Mouse (Mus musculus) spleen, postnatal 14 days (tissue): Measurements from ENCODE around the gene Cept1.
A peak's percentile ranks its signal among the peaks of the same experiment; 100 is the strongest.
"Not testable (repeated sequence)": the region's sequence is repeated elsewhere in the genome, so short reads cannot be mapped to it uniquely, and the experiment has no call there.

Experiments used
- DNase-seq, 2 experiments: peaks; one replicate each; pipeline ENCODE4 v3.0.0; 2021 to 2022; ENCODE audit warnings: low spot score in 2 of 2

Gene Cept1

DNA sequence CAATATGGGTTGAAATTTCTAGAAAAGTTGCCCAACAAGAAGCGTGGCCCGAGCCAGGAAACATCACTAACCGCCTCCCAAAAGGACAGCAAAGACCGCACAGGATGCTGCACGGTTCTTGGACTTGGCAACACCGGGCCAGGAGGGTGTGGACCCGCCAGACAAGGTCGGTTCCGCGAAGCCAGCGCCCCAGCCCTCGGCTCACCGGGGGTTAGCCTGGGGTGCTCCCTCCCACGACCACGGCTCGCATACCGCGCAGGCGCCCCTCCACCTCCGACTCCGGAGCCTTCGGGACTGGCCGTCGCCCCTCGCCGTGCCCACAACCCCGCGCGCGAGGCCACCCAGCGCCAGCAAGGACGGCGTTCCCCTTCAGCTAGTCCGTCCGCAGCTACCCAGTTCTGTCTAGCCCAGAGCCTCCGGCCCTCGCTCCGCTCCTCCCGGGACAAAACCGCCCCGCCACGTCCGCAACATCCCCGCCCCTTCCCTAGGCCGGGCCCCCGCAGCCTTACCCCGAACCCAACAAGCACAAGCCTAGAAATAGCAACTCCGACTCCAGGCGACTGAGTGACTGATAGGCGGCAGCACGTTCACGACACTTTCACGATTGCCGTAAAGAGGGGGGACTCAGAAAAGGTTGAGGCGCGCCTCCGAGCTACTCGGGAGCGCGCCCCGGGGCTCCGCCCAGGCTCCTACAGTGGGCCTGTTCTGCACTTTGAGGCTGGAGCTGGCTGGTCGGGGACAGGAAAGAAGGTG is at the start of gene Cept1, which contains the start of gene Dram2:
Cept1 (minus strand) TSS at position 632 of the 753 bp plus-strand sequence.
Dram2 (plus strand) TSS at position 628 of the 753 bp plus-strand sequence.
- DNase-seq: peak; percentile 76 to 87

DNA sequence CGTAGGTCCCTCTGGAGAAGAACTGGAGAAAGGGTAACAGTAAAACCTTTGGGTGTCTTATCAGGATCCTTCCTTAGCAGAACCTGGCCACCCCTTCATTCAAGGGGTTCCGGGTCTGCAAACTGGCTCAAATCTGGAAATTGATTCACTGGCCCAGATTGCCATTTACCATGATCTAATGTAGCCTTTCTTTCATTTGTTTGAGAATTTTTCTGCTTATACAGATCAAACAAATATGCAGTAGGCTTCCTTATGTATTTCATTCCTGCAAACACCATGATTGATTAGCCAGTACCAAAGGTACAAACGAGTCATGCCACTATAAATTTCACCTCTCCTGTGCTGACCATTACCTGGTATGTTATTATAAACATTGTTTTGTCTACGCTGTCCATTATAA is 46.0 kb upstream of the Cept1 start:
- DNase-seq: not testable (repeated sequence)

DNA sequence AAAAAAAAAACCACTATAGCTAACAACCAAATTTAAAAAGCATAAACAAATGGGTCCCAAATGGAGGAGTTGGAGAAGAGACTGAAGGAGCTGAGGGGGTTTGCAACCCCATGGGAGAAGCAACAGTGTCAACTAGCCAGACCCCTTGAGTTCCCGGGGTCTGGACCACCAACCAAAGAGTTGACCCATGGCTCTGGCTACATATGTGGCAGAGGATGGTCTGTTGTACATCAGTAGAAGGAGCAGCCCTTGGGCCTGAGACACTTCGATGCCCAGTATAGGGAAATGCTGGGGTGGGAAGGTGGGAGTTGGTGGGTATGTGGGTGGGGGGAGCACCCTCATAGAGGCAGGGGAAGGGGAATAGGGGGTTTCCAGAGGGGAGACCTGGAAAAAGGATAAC is 31.7 kb upstream of the Cept1 start:
- no peak for DNase-seq

DNA sequence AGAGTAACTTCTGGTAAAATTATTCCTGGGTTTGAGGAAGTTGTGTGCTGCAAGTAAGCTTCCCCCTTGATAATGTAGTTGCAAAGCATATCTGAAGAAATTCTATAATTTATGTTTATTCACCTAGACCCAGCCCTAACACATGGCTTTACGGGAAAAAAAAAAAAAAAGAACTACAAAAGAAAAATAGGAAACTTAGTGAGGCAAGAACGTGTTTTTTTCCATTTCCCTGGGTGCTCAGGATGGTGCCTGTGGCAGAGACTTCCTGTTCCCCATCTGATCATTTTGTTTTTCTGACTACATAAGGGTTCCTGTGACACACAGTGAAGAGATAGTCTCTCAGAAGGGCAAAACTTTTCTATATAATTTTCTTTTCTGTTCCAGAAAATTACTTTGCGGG is 25.6 kb upstream of the Cept1 start:
- DNase-seq: no peak

DNA sequence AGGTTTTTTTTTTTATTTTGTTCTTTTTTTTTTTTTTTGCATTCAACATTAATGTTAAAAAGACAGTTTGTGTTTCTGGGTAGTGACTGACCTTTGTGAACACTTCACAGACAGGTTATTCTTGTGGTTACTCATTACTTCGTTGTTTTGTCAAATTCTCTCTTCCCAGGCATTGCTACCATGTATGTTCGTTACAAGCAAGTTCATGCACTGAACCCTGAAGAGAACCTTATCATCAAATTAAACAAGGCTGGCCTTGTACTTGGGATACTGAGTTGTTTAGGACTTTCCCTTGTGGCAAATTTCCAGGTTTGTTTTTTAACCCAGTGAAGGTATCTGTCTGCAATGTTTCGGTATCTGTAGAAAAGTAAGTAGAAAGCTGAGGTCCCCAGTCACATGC is 18.3 kb upstream of the Cept1 start:
- DNase-seq: no peak

DNA sequence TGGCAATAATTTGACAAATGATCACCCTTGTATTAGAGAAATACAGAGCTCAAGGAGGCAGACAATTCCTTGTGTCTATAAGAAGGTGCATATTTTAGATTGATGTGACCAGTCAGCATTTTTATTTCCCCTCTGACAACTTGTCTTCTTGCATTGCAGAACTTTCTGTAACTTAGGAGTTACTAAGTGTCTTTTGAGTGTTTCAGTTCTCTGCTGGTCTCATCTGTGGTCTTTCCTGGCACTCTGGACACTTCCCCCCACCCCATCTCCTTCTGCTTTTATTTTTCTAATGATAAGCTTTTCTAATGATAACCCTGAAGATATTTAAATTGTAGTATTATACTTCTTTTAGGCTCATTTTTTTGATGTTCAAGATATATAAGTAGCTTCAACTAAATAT is 10.7 kb upstream of the Cept1 start:
- no peak for DNase-seq

DNA sequence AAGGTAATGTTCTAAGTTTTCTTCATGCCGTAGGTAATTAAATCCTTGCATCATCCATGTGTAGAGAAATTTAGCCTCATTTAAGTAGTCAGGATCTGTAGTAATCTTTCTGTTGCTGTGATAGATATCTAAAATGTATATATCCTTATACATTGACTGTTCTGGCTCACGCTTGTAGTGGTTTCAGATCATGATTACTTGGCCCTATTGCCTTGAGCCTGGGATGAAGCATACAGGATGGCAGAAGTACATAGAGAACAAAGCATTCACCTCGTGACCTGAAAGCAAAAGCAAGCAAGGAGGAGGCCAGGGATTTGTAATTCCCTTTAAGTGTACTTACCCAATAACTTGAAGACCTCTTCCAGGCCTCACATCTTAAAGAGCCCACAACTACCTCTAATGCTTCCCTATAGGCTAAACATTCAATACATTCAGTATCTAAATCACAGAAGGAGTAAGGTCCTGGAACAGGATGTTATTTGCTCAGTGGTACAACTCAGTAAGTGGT is 8.2 kb upstream of the Cept1 start:
- DNase-seq: no peak

DNA sequence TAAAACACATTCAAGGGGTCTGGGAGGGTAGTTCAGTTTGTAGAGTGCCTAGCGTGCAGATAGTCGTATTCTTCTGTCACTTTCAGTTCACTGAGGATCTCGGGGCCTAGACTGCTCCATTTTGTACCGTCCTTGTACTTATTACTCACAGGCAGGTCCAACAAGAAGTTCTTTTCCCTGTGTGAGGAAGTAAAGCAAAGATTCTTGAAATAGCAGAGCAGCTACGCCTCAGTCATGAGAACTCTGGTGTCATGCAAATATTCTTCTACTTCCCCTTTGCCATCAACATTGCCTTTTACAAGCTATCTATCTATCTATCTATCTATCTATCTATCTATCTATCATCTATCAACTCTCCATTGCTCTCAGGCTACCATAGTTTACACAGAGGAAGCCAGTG is 5.8 kb upstream of the Cept1 start:
- DNase-seq: no peak

DNA sequence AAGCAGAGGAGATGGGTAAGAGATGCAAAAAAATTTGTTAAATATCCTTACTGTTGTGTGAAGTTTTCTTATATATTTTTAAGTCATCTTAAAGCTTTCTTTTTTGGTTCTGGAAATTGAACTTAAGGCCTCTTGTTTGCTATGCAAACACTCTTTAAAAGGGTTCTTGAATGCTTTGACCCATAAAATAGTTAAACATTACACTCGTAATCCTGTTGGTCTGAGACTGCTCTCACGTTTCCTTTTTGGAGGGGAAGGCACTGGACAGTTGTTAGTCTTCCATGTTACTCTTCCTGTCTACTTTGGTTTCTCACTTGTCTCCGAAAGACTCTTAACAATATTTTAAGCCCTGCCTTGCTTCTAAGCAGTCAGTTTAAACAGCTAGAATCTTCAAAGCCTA is 1.4 kb upstream of the Cept1 start:
- DNase-seq: no peak

DNA sequence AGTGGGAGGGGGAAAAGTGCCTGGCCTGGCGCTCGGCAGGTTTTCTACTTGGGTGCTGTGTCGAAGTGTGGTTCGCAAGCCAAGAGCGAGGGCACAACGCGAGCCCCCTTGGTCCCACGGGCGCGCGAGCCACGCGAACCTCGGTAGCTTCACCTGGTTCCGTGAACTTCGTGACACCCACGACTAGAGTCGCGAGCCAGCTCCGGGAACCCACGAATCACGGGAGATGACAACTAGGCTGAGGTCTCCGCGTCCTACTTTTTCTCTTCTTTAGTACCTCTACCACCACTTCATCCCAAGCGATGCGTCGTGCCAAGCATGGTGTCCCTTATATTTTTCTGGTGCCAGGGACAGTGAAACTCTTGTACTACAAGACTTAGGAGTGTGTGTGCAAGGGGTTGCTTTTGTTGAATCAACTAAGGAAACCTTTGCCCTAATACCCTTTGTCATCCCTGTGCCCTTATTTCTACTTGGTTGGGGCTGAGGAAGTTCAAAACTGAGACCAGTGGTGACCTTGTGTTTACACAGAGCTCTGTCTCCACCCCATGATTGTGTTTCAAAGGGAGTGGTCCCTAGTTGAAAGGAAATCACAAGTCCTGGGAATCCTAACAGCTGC is 430 bp upstream of the Cept1 start:
- DNase-seq: no peak

DNA sequence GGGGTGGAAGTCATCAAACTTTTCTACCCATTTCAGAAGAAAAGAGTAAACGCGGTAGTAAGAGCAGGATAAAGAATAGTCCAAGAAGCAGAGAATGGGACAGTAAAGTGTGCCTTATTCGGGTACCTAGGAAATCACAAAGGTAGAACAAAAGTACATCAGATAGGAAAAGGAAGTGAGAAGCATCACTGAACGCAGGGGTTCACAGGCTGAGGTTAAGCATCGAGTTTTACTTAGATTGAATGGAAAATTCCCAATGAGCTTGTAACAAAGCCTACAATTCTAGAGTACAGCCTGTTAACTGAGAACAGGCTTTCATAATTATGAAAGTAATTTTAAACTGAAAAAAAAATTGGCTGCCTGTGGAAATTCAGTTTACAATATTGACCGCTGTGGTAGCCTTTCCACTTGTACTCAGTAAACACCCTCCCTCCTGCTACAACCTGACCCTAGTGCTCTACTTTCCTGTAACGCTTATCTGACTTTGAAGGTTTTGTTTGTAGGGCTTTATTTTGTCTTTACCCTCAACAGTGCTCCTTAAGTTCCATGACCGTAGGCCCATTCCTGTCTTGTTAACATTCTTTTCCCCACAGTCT is 2.8 kb downstream of the Cept1 start:
- no peak for DNase-seq

DNA sequence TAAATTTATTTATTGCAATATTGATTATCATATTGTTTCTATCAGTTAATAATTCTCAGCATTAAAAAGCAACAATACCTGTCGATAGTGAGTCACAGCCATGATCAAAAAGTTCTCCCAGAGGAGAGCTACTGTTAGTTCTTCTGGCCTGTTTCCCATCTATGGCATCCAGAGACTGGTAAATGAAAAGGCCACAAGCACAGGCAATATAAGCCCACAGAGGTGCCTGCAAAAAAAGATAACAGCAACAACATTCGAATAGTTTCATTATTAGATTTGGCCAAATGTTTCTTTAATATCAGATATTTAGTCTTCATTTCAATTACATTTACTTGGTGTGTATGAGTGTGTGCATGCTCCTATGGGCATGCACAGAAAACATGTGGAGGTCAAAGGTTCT is 14.3 kb downstream of the Cept1 start:
- DNase-seq: no peak

DNA sequence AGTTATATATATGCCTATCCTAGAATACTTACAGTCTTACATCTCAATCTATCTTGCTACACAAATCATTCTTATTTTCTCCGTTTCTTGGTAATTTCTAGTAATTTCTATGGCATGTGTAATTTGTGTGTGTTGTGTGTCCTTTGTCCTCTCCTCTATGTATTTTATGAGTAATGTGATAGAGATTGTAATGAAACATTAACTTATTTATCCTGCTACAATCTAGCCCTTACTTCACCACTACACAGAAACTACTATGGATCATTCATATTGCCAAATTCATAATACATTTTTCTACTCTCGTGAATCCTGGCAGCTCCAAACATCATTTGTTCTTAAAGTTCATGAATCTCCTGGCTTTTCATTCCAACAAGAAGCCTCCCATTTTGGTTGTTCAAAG is 19.6 kb downstream of the Cept1 start:
- DNase-seq: no peak

DNA sequence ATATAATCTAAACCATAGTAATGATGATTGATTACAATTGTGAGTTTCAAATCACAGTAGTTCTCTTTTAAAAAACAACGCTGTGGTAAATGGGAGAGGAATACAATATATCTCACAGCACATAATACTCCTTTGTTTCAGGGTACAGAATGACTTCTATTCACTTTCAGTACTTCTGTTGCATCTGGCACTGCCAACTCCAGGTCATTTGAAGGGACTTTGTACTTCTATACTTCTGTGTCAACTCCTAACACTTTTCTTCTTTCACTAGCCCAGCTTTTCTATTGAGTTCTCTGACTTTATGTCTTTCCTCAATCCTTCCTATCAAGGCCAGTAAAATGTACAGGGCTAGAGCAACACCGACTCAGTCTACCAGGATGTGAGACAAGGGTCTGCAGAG is 21.2 kb downstream of the Cept1 start:
- DNase-seq: no peak

DNA sequence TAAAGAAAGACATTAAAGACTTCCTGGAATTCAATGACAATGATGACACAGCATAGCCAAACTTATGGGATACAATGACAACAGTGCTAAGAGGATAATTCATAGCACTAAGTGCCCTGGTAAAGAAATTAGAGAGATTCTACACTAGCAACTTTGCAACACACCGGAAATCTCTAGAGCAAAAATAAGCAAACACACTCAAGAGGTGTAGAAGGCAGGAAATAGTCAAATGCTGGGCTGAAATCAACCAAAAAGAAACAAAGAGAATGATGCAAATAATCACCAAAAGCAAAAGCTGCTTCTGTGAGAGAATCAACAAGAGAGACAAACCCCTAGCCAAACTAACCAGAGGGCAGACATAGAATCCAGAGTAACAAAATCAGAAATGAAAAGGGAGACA is 24.9 kb downstream of the Cept1 start:
- DNase-seq: no peak

DNA sequence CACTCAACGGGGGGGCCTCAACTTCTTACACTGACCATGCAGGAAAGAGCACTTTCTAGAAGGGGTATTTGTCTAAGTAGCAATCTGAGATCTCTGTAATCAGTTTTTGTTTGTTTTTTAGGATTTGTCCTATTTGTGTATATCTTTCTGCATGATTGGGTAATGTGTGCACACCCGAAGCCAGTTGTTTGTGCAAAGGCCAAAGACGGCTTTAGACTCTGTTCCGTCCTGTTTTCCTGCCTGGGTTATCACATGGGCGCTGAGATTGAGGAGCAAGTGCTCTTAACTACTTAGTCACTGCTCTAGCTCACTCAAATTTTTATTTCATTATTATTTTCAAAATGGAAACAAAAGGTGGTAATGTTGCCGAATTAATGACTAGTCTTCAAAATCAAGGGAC is 32.6 kb downstream of the Cept1 start:
- no peak for DNase-seq

DNA sequence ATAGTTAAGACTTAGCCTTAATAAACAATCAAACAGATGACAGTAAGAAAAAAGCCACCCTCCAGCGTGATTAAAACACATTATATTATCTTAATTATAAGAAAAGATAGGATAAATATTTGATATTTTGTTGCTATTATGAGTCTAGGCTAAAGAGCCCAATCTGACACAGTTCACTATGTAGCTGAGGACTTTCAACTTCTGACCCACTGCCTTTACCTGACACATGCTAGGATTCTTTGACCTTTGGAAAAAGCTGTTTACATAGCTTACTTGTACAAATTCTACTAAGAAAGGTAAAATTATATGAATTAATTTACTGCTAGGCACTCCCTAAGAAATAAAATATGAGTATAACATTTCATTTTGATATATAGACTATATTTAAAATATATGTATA is 36.9 kb downstream of the Cept1 start:
- no peak for DNase-seq

DNA sequence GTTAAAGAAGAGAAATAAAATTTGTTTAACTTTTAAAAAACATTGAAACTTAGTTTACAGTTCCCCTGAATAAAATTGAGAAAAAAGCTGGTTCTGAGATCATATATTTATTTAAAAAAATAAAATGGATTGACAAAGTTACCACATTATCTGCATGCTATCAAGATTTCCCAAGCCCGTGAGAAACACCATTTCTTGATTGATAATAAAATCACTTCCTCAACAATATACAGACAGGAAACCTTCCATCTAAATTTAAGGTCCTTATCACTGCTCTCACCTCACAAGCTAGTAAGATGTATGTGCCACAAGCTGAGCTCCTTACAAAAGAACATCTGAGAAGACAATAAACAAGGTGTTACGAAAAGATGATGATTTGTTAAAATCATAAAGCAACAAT is 44.7 kb downstream of the Cept1 start:
- no peak for DNase-seq

DNA sequence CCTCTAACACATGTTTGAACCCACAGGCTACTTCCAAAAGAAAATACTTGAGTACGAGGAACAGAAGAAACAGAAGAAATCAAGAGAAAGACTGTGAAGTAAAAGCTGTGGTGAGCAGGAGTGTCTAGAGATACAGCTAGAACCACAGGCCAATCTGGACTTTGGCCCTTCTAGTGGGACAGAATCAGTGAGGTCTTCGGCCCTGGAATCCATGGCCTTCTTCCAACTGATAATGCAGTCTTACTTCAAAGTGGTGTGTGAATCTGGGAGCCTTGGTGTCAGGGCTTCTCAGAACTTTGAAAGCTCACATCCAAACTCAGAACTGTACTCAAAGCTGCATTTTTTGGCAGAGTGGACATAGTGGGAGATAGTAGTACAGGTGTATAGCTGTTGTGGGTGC is 47.1 kb downstream of the Cept1 start:
- no peak for DNase-seq

DNA sequence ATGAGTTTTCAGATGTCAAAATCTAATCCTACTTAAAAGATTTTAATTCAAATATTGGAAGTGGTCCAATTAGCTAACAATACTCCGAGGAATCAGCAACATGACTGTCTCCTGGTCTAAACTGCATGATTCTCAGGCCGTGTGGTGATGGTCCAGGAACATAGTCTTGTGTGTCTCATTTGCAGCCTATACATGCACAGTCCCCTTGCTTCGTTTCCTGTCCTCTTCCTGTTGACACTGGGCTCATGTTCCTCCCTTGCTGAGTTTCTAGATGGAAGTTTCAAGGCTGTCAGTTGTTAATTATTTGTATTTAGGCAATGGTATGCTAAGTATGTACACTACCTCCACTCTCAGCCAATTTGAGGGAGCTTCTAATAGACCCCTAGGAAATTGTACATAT is 50.6 kb downstream of the Cept1 start:
- DNase-seq: no peak

DNA sequence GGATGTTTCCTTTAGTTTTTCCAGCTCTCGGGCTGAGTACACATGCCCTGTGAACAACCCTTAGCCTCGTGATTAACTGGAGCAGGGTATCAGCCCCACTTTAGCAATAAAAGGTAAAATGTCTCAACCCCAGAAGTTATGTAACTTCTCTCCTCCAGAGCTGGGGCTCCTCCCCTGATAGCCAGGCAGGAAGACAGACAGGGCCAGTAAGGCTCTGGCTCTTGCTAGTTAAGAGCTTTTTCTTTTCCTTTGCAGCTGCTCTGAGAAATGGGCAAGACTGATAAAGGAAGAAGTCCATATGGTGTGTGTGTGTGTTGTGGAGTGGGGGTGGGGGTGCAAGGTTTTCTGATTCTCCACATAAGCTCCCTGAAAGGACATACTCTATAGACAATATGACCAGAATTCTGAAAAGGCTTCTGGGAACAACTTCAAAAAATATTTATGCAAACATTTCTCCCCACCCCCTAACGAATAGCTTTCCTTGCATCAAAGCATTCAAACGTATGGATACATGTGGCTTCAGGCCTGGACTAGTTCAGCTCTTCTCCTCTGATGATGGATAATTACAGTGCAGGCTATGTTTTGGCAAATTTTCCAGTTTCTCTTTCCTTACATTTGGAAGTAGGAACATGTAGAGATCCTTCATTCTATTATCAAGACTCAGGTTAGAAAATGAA is 51.4 kb downstream of the Cept1 start:
- DNase-seq: no peak

DNA sequence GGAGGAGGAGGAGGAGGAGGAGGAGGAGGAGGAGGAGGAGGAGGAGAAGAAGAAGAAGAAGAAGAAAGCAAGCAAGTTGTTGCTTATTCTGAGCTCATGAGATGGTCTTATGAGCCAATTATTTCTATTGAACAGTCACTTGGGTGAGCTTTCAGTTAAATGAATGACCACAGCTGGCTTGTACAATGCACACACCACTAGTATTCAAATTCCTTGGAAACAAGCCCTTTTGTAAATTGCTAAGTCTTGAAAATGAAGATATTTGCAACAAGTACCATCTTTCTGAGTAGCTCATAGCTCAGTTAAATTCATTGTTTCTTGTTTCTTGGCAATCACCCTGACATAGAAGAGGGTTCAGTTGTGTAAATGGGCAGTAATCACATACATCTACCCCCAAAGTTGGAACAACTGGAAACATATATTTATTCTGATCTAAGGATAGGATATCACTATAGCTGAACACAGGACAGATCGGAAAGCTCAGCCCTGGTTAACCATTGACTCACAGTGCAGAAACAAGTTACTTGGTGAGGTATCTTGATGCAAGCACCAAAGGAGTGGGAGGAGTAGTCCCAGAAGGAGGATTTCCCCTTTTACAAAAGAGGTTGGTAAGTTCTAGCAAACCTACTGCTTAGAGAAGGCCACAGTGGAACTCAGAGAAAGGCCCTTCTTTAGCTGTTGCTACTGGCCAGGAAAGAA is 52.1 kb downstream of the Cept1 start:
- no peak for DNase-seq
